8 mouse cellular contexts compared by ENCODE assay signal in genomic region chr3:95053701-95054100, GRCm38 (mm10). TPM values are rescaled to one million over a fixed set of nuclear protein-coding genes. Genes with fewer than 3 reads are reported as not detected.
DNase-seq lines count a peak whose midpoint lies in the region; ATAC-seq and TF ChIP-seq lines count a peak whose summit lies in the region.

No protein-coding gene starts in this region.

- H3K9ac ChIP-seq in intestine, embryonic 15.5 days = no peak overlapping the region

- peaks cover 1% of the 10 kb centered on the region; the same call in 1 of the 2 replicates for H3K4me1 ChIP-seq in cortical plate, adult 2 months (ENCODE audit: control insufficient read depth, insufficient read depth, low read length)
- H3K4me1 ChIP-seq in intestine, embryonic 15.5 days (replicated peaks) = peaks cover 13% of the 10 kb centered on the region; the same call in 1 of the 2 replicates

- ATAC-seq in intestine, embryonic 15.5 days = peak; percentile 37; the same call in 1 of the 2 replicates
- peak; percentile 69 for ATAC-seq in monocyte, adult 5-6 weeks (replicated peaks; ENCODE audit: insufficient number of reproducible peaks, low FRiP score, low TSS enrichment, poor library complexity, severe bottlenecking)

- H3K4me3 ChIP-seq in cortical plate, adult 2 months (ENCODE audit: insufficient read depth, low read length) = no peak overlapping the region
- H3K4me3 ChIP-seq in intestine, embryonic 15.5 days (replicated peaks) = no peak overlapping the region

- TF ChIP-seq CTCF in cortical plate, adult 2 months (IDR thresholded peaks at IDR 0.05; ENCODE audit: extremely low read depth, insufficient read depth, low read length) = peak; percentile 55

- TF ChIP-seq POLR2A in cortical plate, adult 2 months (IDR thresholded peaks at IDR 0.05; ENCODE audit: extremely low read depth, insufficient read depth, low read length) = no peak

- H3K27me3 ChIP-seq in intestine, embryonic 15.5 days (replicated peaks) = no peaks in the 10 kb centered on the region

- H3K27ac ChIP-seq in cortical plate, adult 2 months (ENCODE audit: insufficient read depth, low read length) = no peak overlapping the region
- no peak overlapping the region for H3K27ac ChIP-seq in intestine, embryonic 15.5 days

- H3K9me3 ChIP-seq in intestine, embryonic 15.5 days = no peaks in the 10 kb centered on the region

- peak; percentile 46 to 50 for DNase-seq in cerebellum, adult 18-20 months
- no peak for DNase-seq in cerebellum, adult 9-11 months
- DNase-seq in right cerebral cortex, adult 18-20 months = peak; percentile 35
- DNase-seq in right cerebral cortex, postnatal 14 days = no peak
- DNase-seq in right cerebral cortex, postnatal 25 days = no peak

- no peak overlapping the region for H3K4me2 ChIP-seq in intestine, embryonic 15.5 days (replicated peaks)

- WGBS in intestine, embryonic 15.5 days = 43% methylated on average over 3 of the region's 3 CpGs

- 0 out of 2 replicates have a peak, but pooled peaks cover under 1% of the 10 kb centered on the region for H3K36me3 ChIP-seq in intestine, embryonic 15.5 days

RNA-seq across cellular contexts. Expression of gene Psmd4, which starts 11.3 kb away (rescaled TPM):
- polyA plus RNA-seq in cortical plate, adult 2 months (2012; rRNA removed) = 193 and 203 TPM in 2 replicates
- 205 and 218 TPM in 2 replicates for polyA plus RNA-seq in intestine, embryonic 15.5 days (2015; fragmentation: Nextera tagmentation; extraction: Ambion mirVana)
- 201 to 282 TPM (median 263 TPM) in 3 replicates for total RNA-seq in monocyte, adult 5-6 weeks (2017)

RNA-seq across cellular contexts. Expression of gene Zfp687, which starts 38.5 kb away (rescaled TPM):
- polyA plus RNA-seq in cortical plate, adult 2 months (2012; rRNA removed) = 15.8 and 17.5 TPM in 2 replicates
- polyA plus RNA-seq in intestine, embryonic 15.5 days (2015; fragmentation: Nextera tagmentation; extraction: Ambion mirVana) = 17.4 and 19.9 TPM in 2 replicates
- 17.3 to 33.2 TPM (median 29.2 TPM) in 3 replicates for total RNA-seq in monocyte, adult 5-6 weeks (2017)

RNA-seq across cellular contexts. Expression of gene Pip5k1a, which starts 53.0 kb away (rescaled TPM):
- polyA plus RNA-seq in cortical plate, adult 2 months (2012; rRNA removed) = 41.1 and 41.7 TPM in 2 replicates
- 15.7 and 15.9 TPM in 2 replicates for polyA plus RNA-seq in intestine, embryonic 15.5 days (2015; fragmentation: Nextera tagmentation; extraction: Ambion mirVana)
- 12.2 to 29.3 TPM (median 16.7 TPM) in 3 replicates for total RNA-seq in monocyte, adult 5-6 weeks (2017)

RNA-seq across cellular contexts. Expression of gene Vps72, which starts 57.1 kb away (rescaled TPM):
- polyA plus RNA-seq in cortical plate, adult 2 months (2012; rRNA removed) = 48.0 and 52.4 TPM in 2 replicates
- 112 and 113 TPM in 2 replicates for polyA plus RNA-seq in intestine, embryonic 15.5 days (2015; fragmentation: Nextera tagmentation; extraction: Ambion mirVana)
- total RNA-seq in monocyte, adult 5-6 weeks (2017) = 43.2 to 86.5 TPM (median 55.3 TPM) in 3 replicates

Comparison
In these comparisons a context has a peak if more than half of its experiments do, and no peak if none do; other contexts are left out.
1. DNase-seq: peak in cerebellum, adult 18-20 months (2 of 2) and right cerebral cortex, adult 18-20 months (single experiment); none in cerebellum, adult 9-11 months (single experiment), right cerebral cortex, postnatal 14 days (single experiment) and right cerebral cortex, postnatal 25 days (single experiment).